Mouse (Mus musculus) heart, adult 8-10 months (tissue): ENCODE measurements around the gene Rfx4. TPM values are rescaled to one million over a fixed set of nuclear protein-coding genes. Genes with fewer than 3 reads are reported as not detected.

Source experiments
- total RNA-seq, 4 experiments: library from RNA; stranded (reverse); gene quantifications; 2 replicates each; pipeline ENCODE4 v1.2.4; 2022

The Rfx4 gene
- total RNA-seq, 4 experiments from 2014 or later = not detected

Other genes with a start within 250 kb of the Rfx4 start
- gene Ckap4, start 222.0 kb upstream of the Rfx4 start, total RNA-seq = 10 to 100 TPM; 18.2 to 26.3 (median 22.8) TPM
- gene Tcp11l2, start 179.4 kb upstream of the Rfx4 start, total RNA-seq = 100 to 1,000 TPM in 3 of 4 experiments, 10 to 100 TPM in 1; 89.2 to 200 (median 123) TPM
- gene Polr3b, start 133.8 kb upstream of the Rfx4 start, total RNA-seq = 10 to 100 TPM; 10.7 to 11.6 (median 11.0) TPM
- gene Ric8b, start 161.6 kb downstream of the Rfx4 start, total RNA-seq = 10 to 100 TPM; 39.8 to 44.8 (median 43.5) TPM